ENCODE assay signal across 13 mouse cellular contexts in the genomic region with DNA sequence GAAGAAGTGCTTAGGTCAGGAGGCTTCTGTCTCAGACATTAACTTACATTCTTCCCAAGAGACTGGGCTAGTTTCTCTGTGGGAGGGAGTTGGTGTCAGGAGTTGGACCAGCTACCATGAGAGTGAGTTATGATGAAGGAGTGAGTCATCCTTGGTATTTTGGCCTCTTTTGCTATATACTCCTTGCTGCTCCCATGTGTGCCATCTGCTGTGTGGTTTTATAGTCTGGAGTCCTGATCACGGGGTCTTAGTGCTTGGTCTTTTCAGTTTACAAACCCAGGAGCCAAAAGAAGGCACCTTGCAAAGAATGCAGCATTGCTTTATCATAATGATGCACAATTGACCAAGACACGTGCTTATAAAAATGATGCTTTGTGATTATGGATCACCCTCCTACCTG. TPM values are rescaled to one million over a fixed set of nuclear protein-coding genes. Genes with fewer than 3 reads are reported as not detected.
DNase-seq lines count a peak whose midpoint lies in the region; ATAC-seq and TF ChIP-seq lines count a peak whose summit lies in the region.
"Had no signal": no experiment of that assay in that cellular context is flagged by ENCODE, and none has a peak within 500 bp of the region (broad histone marks: within the 10 kb centered on the region; RNA-seq: fewer than 3 reads in every experiment).

No protein-coding gene starts in this region.

- H3K4me2 ChIP-seq in midbrain, embryonic 11.5 days: no peak overlapping the region
- no peak overlapping the region for H3K4me2 ChIP-seq in midbrain, postnatal 0 days (ENCODE audit: low read depth, low read length, poor library complexity, severe bottlenecking)
- H3K4me2 ChIP-seq in forebrain, embryonic 14.5 days (ENCODE audit: low read length): no peak overlapping the region
- H3K4me2 ChIP-seq: hindbrain, embryonic 12.5 days; neural tube, embryonic 15.5 days had no signal

- H3K27ac ChIP-seq in midbrain, embryonic 11.5 days (ENCODE audit: low read depth, low read length): no peak overlapping the region
- no peak overlapping the region for H3K27ac ChIP-seq in midbrain, postnatal 0 days (ENCODE audit: low read depth, low read length)
- no peak overlapping the region for H3K27ac ChIP-seq in forebrain, embryonic 14.5 days (ENCODE audit: low read depth, low read length)
- H3K27ac ChIP-seq: hindbrain, embryonic 12.5 days; liver, embryonic 14.5 days; neural tube, embryonic 15.5 days had no signal

- no peak overlapping the region for H3K4me3 ChIP-seq in midbrain, embryonic 11.5 days (ENCODE audit: low read depth, low read length)
- H3K4me3 ChIP-seq in midbrain, postnatal 0 days (ENCODE audit: low read depth, low read length): no peak overlapping the region
- no peak overlapping the region for H3K4me3 ChIP-seq in forebrain, embryonic 14.5 days (ENCODE audit: low read depth, low read length)
- H3K4me3 ChIP-seq: hindbrain, embryonic 12.5 days; neural tube, embryonic 15.5 days had no signal

- DNase-seq in cerebellum, postnatal 25 days: peak; percentile 12 to 42
- no peak for DNase-seq in cerebellum, postnatal 10 days
- peak; percentile 59 for DNase-seq in midbrain, embryonic 11.5 days (ENCODE audit: low spot score, missing footprints)
- no peak for DNase-seq in midbrain, postnatal 0 days (ENCODE audit: low spot score)
- peak; percentile 8 to 14 for DNase-seq in adrenal gland, postnatal 36 days
- peak; percentile 41 to 62 for DNase-seq in right cerebral cortex, postnatal 36 days (ENCODE audit: low spot score in 2 of 2)
- DNase-seq in forebrain, embryonic 14.5 days (ENCODE audit: low spot score): no peak
- DNase-seq: kidney, adult 18-20 months; lung, postnatal 4 days had no signal

- H3K36me3 ChIP-seq in midbrain, embryonic 11.5 days (ENCODE audit: control insufficient read depth, insufficient read depth, low read length): no peaks in the 10 kb centered on the region
- no peaks in the 10 kb centered on the region for H3K36me3 ChIP-seq in midbrain, postnatal 0 days (ENCODE audit: insufficient read depth, low read length)
- no peaks in the 10 kb centered on the region for H3K36me3 ChIP-seq in forebrain, embryonic 14.5 days (ENCODE audit: control insufficient read depth, insufficient read depth, low read length)
- H3K36me3 ChIP-seq: hindbrain, embryonic 12.5 days; neural tube, embryonic 15.5 days had no signal

- no peak for TF ChIP-seq CTCF in midbrain, postnatal 0 days (IDR thresholded peaks at IDR 0.05)

- ATAC-seq in midbrain, embryonic 11.5 days (ENCODE audit: low FRiP score): no peak
- no peak for ATAC-seq in midbrain, postnatal 0 days (ENCODE audit: low FRiP score)
- no peak for ATAC-seq in forebrain, embryonic 14.5 days
- ATAC-seq: midbrain, embryonic 16.5 days had no signal

- H3K9me3 ChIP-seq in midbrain, embryonic 11.5 days (ENCODE audit: control insufficient read depth, low read length): no peaks in the 10 kb centered on the region
- no peaks in the 10 kb centered on the region for H3K9me3 ChIP-seq in midbrain, postnatal 0 days (ENCODE audit: low read length)
- no peaks in the 10 kb centered on the region for H3K9me3 ChIP-seq in forebrain, embryonic 14.5 days (replicated peaks; ENCODE audit: control insufficient read depth, low read length)
- H3K9me3 ChIP-seq: hindbrain, embryonic 12.5 days; neural tube, embryonic 15.5 days had no signal

- no peaks in the 10 kb centered on the region for H3K27me3 ChIP-seq in midbrain, embryonic 11.5 days (ENCODE audit: control insufficient read depth, insufficient read depth, low read length)
- no peaks in the 10 kb centered on the region for H3K27me3 ChIP-seq in midbrain, postnatal 0 days (ENCODE audit: insufficient read depth, low read length)
- no peaks in the 10 kb centered on the region for H3K27me3 ChIP-seq in forebrain, embryonic 14.5 days (replicated peaks; ENCODE audit: control insufficient read depth, insufficient read depth, low read length)
- H3K27me3 ChIP-seq: hindbrain, embryonic 12.5 days; neural tube, embryonic 15.5 days had no signal

- no peak overlapping the region for H3K9ac ChIP-seq in midbrain, embryonic 11.5 days (ENCODE audit: low read length)
- no peak overlapping the region for H3K9ac ChIP-seq in midbrain, postnatal 0 days (replicated peaks; ENCODE audit: low read length, poor library complexity, severe bottlenecking)
- no peak overlapping the region for H3K9ac ChIP-seq in forebrain, embryonic 14.5 days (ENCODE audit: low read length)
- H3K9ac ChIP-seq: hindbrain, embryonic 12.5 days; liver, embryonic 14.5 days; neural tube, embryonic 15.5 days had no signal

- no peaks in the 10 kb centered on the region for H3K4me1 ChIP-seq in midbrain, embryonic 11.5 days (ENCODE audit: control insufficient read depth, insufficient read depth, low read length)
- no peaks in the 10 kb centered on the region for H3K4me1 ChIP-seq in midbrain, postnatal 0 days (ENCODE audit: insufficient read depth, low read length)
- H3K4me1 ChIP-seq in forebrain, embryonic 14.5 days (ENCODE audit: control insufficient read depth, insufficient read depth, low read length): no peaks in the 10 kb centered on the region
- H3K4me1 ChIP-seq: hindbrain, embryonic 12.5 days; neural tube, embryonic 15.5 days had no signal

- 80% methylated on average over 2 of the region's 2 CpGs for WGBS in midbrain, embryonic 11.5 days
- WGBS in midbrain, postnatal 0 days: 87% methylated on average over 2 of the region's 2 CpGs
- WGBS in forebrain, embryonic 14.5 days: 78% methylated on average over 2 of the region's 2 CpGs

RNA-seq across cellular contexts. Expression of gene Zfp503, which starts 56.6 kb away (rescaled TPM):
- polyA plus RNA-seq in midbrain, embryonic 11.5 days (2014; fragmentation: Nextera tagmentation; extraction: Ambion mirVana): 6.2 and 7.5 TPM in 2 replicates
- total RNA-seq in midbrain, postnatal 0 days (2014; rRNA removed): 9.1 and 10.1 TPM in 2 replicates
- 4.2 and 4.3 TPM in 2 replicates for polyA plus RNA-seq in midbrain, postnatal 0 days (2015; fragmentation: Nextera tagmentation; extraction: Ambion mirVana)
- 10 to 100 TPM; 23.4 to 30.3 TPM for total RNA-seq in adrenal gland, postnatal 36 days (2021)
- 4.4 and 4.6 TPM in 2 replicates for polyA plus RNA-seq in forebrain, embryonic 14.5 days (2014; fragmentation: Nextera tagmentation; extraction: Ambion mirVana)

Comparison
In these comparisons a context has a peak if more than half of its experiments do, and no peak if none do; other contexts are left out.
1. DNase-seq: peak in cerebellum, postnatal 25 days (2 of 2), midbrain, embryonic 11.5 days (single experiment), adrenal gland, postnatal 36 days (2 of 2) and right cerebral cortex, postnatal 36 days (2 of 2); none in cerebellum, postnatal 10 days (0 of 2), midbrain, postnatal 0 days (single experiment) and forebrain, embryonic 14.5 days (single experiment).